Mouse (Mus musculus): ENCODE data around the gene Pgls. TPM values are rescaled to one million over a fixed set of nuclear protein-coding genes. Genes with fewer than 3 reads are reported as not detected.

Pgls gene
- total RNA-seq, 2 experiments from 2014 or later, result 54.4 to 55.4 TPM

- DNase-seq (ENCODE audit: low spot score in 2 of 2), result peak; percentile 91
- intact Hi-C loops (cut with DNase I), result no loop called here
These were observed 3.9 kb downstream of the Pgls start for GRCm38 (mm10) chr8:71595862-71596261.

- intact Hi-C loops (cut with DNase I), result no loop called here
- DNase-seq (ENCODE audit: low spot score in 2 of 2), result no peak
These were observed 4.4 kb downstream of the Pgls start for GRCm38 (mm10) chr8:71596384-71596783.

GRCm38 (mm10) chr8:71596798-71597197, 4.8 kb downstream of the Pgls start:
- intact Hi-C loops (cut with DNase I), result no loop called here
- DNase-seq (ENCODE audit: low spot score in 2 of 2), result no peak

GRCm38 (mm10) chr8:71597451-71597850, 5.5 kb downstream of the Pgls start, which contains the start of gene Fam129c:
TSS of gene Fam129c (plus strand) at chr8:71597648.
- no peak for DNase-seq (ENCODE audit: low spot score in 2 of 2)

GRCm38 (mm10) chr8:71598375-71598774, 6.4 kb downstream of the Pgls start:
- intact Hi-C loops (cut with DNase I), result no loop called here
- no peak for DNase-seq (ENCODE audit: low spot score in 2 of 2)

More at GRCm38 (mm10) chr8:71597451-71597850, 5.5 kb downstream of the Pgls start, which contains the start of gene Fam129c:
- intact Hi-C loops (cut with DNase I), result no loop called here

GRCm38 (mm10) chr8:71598841-71599240, 6.9 kb downstream of the Pgls start:
- no peak for DNase-seq (ENCODE audit: low spot score in 2 of 2)
- intact Hi-C loops (cut with DNase I), result no loop called here

GRCm38 (mm10) chr8:71601939-71602665, 10.1 kb downstream of the Pgls start:
- intact Hi-C loops (cut with DNase I), result loop anchor here (5.0 kb wide), 1 partner anchor 160 kb away; no protein-coding TSS in a partner anchor
- DNase-seq (ENCODE audit: low spot score in 2 of 2), result no peak

GRCm38 (mm10) chr8:71602666-71603334, 10.8 kb downstream of the Pgls start:
- DNase-seq (ENCODE audit: low spot score in 2 of 2), result peak in 1 of 2 experiments; percentile 53
- intact Hi-C loops (cut with DNase I), result loop anchor here (5.0 kb wide), 1 partner anchor 160 kb away; no protein-coding TSS in a partner anchor

- no peak for DNase-seq (ENCODE audit: low spot score in 2 of 2)
- intact Hi-C loops (cut with DNase I), result loop anchor here (5.0 kb wide), 1 partner anchor 162 kb away; no protein-coding TSS in a partner anchor
These were observed 12.0 kb downstream of the Pgls start for GRCm38 (mm10) chr8:71604021-71604420.

GRCm38 (mm10) chr8:71610822-71611651, 19.1 kb downstream of the Pgls start, which contains the start of gene Colgalt1:
TSS of gene Colgalt1 (plus strand) at chr8:71610998.
- peak; percentile 97 to 99 for DNase-seq (ENCODE audit: low spot score in 2 of 2)
- intact Hi-C loops (cut with DNase I), result loop anchor here (1.0 kb wide), 1 partner anchor 18 kb away; no protein-coding TSS in a partner anchor

GRCm38 (mm10) chr8:71612141-71612540, 20.2 kb downstream of the Pgls start:
- intact Hi-C loops (cut with DNase I), result no loop called here
- DNase-seq (ENCODE audit: low spot score in 2 of 2), result no peak

GRCm38 (mm10) chr8:71613418-71613817, 21.4 kb downstream of the Pgls start:
- peak in 1 of 2 experiments; percentile 42 for DNase-seq (ENCODE audit: low spot score in 2 of 2)
- intact Hi-C loops (cut with DNase I), result no loop called here

GRCm38 (mm10) chr8:71619786-71620185, 27.8 kb downstream of the Pgls start:
- intact Hi-C loops (cut with DNase I), result no loop called here
- DNase-seq (ENCODE audit: low spot score in 2 of 2), result no peak

- DNase-seq (ENCODE audit: low spot score in 2 of 2), result no peak
- intact Hi-C loops (cut with DNase I), result no loop called here
These were observed 33.1 kb downstream of the Pgls start for GRCm38 (mm10) chr8:71625088-71625487.

GRCm38 (mm10) chr8:71626753-71627152, 34.8 kb downstream of the Pgls start:
- intact Hi-C loops (cut with DNase I), result no loop called here
- DNase-seq (ENCODE audit: low spot score in 2 of 2), result no peak

GRCm38 (mm10) chr8:71627265-71628099, 35.5 kb downstream of the Pgls start:
- no peak for DNase-seq (ENCODE audit: low spot score in 2 of 2)
- intact Hi-C loops (cut with DNase I), result no loop called here

GRCm38 (mm10) chr8:71628396-71629095, 36.6 kb downstream of the Pgls start:
- intact Hi-C loops (cut with DNase I), result loop anchor here (1.0 kb wide), 1 partner anchor 17 kb away; no protein-coding TSS in a partner anchor
- no peak for DNase-seq (ENCODE audit: low spot score in 2 of 2)

- DNase-seq (ENCODE audit: low spot score in 2 of 2), result peak; percentile 88 to 94
- intact Hi-C loops (cut with DNase I), result loop anchor here (1.0 kb wide), 1 partner anchor 18 kb away; no protein-coding TSS in a partner anchor
These were observed 37.2 kb downstream of the Pgls start for GRCm38 (mm10) chr8:71629096-71629697.
